Mouse (Mus musculus): Measurements from ENCODE around the gene Rab17.

DNA sequence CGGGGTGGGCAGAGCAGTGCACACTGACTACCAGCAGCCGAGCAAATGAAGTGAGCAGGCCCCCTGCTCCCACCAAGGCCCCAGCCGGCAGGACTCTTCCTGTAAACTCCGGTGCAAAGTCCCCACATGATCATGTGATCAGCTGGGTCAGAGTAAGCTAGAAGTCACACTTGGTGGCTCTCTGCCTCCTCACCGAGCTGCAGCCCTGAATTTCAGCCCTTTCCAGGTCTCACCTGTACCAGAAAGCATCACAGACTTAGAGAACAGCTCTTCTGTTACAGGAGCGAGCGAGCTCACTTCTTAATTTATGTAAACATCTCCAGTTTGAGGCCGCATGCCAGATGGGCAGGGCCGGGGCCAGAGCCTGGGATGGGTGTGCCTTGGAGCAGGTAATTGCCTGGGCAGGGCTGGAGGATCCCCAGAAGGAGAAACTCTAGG is at the start of gene Rab17:
- no peak for TF ChIP-seq CTCF (IDR thresholded peaks at IDR 0.05; ENCODE audit: low read depth, low read length)
- TF ChIP-seq POLR2A (IDR thresholded peaks at IDR 0.05; ENCODE audit: insufficient read depth, low read length) = no peak
